Mouse (Mus musculus): Measurements from ENCODE around the gene Egflam. TPM values are rescaled to one million over a fixed set of nuclear protein-coding genes. Genes with fewer than 3 reads are reported as not detected.

The Egflam gene
- polyA plus RNA-seq, 1 experiment from 2014 or later: 21.3 TPM

DNA sequence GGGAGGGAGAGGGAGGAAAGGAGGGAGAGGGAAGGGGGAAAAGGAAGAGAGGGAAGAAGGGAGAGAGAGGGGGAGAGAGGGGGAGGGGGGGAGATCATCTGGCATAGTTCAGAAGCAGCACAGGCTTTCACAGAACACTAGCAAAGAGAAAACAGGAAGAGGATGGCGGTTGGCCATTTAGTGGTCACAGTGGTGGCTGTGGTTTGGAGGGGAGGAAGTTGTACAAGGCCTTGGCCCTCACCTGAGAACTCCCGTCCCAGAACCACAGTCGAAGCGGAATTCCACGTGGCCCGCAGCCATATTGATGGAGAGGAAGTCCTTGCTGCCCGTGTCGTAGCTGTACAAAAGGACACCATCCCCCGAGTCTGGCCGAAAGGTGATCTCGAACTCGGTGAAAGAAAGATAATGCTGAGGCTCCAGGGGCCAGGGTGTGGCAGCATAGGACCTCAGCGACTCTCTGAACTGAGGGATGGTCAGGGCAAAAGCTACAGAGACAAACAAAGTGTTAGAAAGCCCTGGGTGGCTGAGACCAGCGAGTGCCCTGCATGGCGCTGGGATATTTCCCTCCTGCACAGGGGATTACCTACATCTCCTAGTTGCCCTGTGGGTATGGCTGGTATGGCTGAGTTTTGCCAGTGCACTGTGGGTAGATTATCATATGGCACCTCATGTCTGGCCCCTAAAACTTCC is 155.9 kb downstream of the Egflam start:
- Histone ChIP-seq H3K4me3 (no peak overlapping the region), H3K27ac (no peak overlapping the region), H3K9ac (no peak overlapping the region), H3K27me3 (no peaks in the 10 kb centered on the region), H3K4me1 (no peaks in the 10 kb centered on the region), H3K9me3 (no peaks in the 10 kb centered on the region), H3K36me3 (no peaks in the 10 kb centered on the region), H3K4me2 (replicated peaks) (no peak overlapping the region)
- ATAC-seq (ENCODE audit: insufficient number of reproducible peaks, insufficient read depth, low FRiP score, low TSS enrichment): no peak
- 72% methylated on average over 15 of the region's 15 CpGs for WGBS

DNA sequence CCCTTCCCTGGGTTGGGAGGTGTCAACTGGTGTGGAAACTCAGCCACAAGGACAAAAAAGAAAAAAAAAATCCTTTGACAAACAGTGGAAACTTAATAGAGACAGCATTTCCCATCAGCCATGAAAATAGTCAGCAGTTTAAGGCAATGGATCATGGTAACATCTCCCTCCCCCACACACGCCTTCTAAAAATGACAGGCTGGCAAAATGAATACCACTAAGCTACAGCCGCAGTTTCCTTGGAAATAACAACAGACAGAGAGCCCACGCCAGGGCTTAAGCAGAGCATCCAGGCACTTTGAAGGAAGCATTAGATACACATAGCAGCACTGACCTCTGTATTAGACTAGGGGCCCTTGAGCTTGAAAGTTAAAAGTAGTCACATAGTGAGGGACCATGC is 157.2 kb downstream of the Egflam start:
- WGBS: 80% methylated on average over 3 of the region's 3 CpGs
- Histone ChIP-seq H3K27ac (no peak overlapping the region), H3K4me1 (no peaks in the 10 kb centered on the region), H3K9ac (no peak overlapping the region), H3K36me3 (no peaks in the 10 kb centered on the region), H3K27me3 (no peaks in the 10 kb centered on the region), H3K4me2 (replicated peaks) (no peak overlapping the region), H3K4me3 (no peak overlapping the region), H3K9me3 (no peaks in the 10 kb centered on the region)
- ATAC-seq (ENCODE audit: insufficient number of reproducible peaks, insufficient read depth, low FRiP score, low TSS enrichment): no peak

DNA sequence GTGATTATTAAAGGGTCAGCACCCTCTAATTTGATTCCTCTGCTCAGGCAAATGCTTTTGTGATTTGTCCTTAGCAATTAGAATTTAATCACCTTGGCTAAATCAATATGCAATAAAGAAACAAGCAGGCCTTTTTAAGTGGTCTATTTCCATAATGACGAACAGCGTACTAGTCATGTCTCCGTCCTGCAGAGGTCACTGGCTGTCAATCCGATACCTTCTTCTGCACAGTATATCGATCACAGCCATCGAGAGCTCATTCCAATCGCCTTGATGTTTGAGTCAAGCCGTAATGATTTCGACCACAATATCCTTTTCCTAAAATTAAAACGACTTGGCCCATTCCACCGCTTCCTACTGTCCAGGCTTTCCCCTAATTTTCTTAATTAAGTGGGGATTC is 158.3 kb downstream of the Egflam start:
- Histone ChIP-seq H3K4me3 (no peak overlapping the region), H3K9ac (no peak overlapping the region), H3K27ac (no peak overlapping the region), H3K36me3 (no peaks in the 10 kb centered on the region), H3K4me2 (replicated peaks) (no peak overlapping the region), H3K9me3 (no peaks in the 10 kb centered on the region), H3K4me1 (no peaks in the 10 kb centered on the region), H3K27me3 (no peaks in the 10 kb centered on the region)
- no peak for ATAC-seq (ENCODE audit: insufficient number of reproducible peaks, insufficient read depth, low FRiP score, low TSS enrichment)
- WGBS: 86% methylated on average over 11 of the region's 11 CpGs

DNA sequence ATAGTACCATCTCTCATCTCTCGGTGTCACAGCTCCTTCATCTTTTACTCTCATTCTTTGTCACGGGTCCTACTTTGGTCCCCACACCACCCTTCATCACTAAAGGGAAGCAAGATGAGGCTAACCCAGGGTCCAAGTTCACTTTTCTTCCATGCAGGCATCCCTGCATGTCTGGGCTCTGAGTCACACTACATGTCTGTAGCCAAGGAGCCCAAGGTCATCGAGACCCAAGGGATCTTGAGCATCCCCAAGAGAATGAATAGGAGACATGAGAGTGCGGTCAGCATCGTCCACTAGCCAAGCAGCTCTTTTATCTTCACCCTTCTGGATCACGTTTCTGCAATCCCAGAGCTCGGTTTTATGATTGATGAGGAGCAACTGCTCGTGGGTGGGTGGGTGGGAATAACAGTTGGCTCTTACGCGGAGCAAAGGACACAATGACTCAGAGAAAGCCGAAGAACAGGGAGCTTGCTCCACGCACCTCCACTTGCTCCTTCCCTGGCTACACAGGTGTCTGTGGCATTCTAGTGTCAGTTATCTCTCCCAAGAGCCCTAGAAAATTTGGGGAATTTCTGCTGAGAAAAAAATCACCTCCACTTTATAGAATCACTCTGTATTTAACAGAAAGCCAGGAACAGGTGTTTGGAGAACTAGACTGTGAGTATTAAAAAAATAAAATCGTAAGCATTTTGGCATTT is 164.7 kb downstream of the Egflam start:
- Histone ChIP-seq H3K36me3 (no peaks in the 10 kb centered on the region), H3K9me3 (no peaks in the 10 kb centered on the region), H3K4me2 (replicated peaks) (no peak overlapping the region), H3K27me3 (no peaks in the 10 kb centered on the region), H3K27ac (no peak overlapping the region), H3K4me3 (no peak overlapping the region), H3K4me1 (no peaks in the 10 kb centered on the region), H3K9ac (no peak overlapping the region)
- ATAC-seq (ENCODE audit: insufficient number of reproducible peaks, insufficient read depth, low FRiP score, low TSS enrichment): no peak
- 90% methylated on average over 13 of the region's 13 CpGs for WGBS

DNA sequence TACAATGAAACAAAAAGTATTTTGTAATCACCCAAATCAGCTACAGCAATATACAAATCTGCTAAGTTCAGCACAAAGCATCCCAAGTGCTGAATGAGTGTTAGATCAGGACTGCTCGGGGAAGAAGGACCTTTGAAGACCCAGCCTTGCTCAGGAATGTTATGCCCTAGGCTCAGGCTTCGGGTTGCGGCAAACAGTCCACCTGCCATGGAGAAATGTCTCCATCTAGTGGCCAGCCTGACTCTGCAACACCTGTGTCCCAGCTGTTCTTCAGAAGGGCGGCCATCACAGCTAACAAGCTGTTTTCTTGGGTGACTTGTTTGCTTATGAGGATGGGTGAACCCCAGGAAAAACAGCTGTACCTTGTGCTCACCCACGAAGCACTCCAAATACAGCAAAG is 172.0 kb downstream of the Egflam start:
- WGBS: 2% methylated on average over 5 of the region's 5 CpGs
- H3K9ac ChIP-seq: no peak overlapping the region
- ATAC-seq (ENCODE audit: insufficient number of reproducible peaks, insufficient read depth, low FRiP score, low TSS enrichment): peak; percentile 70
- no peaks in the 10 kb centered on the region for H3K9me3 ChIP-seq
- no peak overlapping the region for H3K4me2 ChIP-seq (replicated peaks)
- H3K27me3 ChIP-seq: no peaks in the 10 kb centered on the region
- H3K4me3 ChIP-seq: no peak overlapping the region
- peaks cover 16% of the 10 kb centered on the region for H3K4me1 ChIP-seq
- no peak overlapping the region for H3K27ac ChIP-seq
- no peaks in the 10 kb centered on the region for H3K36me3 ChIP-seq

DNA sequence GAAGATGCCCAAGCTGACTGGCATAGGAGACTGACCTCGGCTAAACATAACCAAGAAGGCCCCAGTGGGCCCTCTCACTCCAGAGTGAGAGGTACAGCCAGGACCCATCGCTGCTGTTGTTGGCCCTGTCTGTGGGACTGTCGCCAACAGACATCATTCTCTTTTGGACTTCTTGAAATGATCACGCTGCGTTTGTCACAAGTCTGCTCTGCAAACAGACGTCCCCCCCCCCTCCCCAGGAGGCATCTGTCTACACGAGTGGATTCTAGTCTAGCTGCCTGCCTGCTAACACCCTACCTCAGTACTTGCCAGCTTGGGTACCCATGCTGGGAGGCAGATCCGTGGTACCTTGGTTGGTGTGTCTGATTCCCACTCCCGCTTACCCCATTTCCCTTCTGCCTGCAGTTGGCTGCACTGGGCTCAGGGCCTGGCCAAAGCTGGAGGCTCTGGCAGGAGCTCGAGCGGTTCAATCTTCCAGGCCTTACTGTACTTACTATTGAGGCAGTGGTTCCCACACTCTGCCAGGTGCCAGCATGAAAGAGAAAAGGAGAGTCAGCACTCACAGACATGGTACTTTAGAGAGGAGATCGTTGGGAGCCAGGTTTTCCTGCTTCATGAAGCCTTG is 173.9 kb downstream of the Egflam start:
- Histone ChIP-seq H3K27me3 (no peaks in the 10 kb centered on the region), H3K27ac (no peak overlapping the region), H3K9ac (no peak overlapping the region), H3K4me2 (replicated peaks) (no peak overlapping the region), H3K9me3 (no peaks in the 10 kb centered on the region), H3K4me1 (peaks cover 16% of the 10 kb centered on the region), H3K36me3 (no peaks in the 10 kb centered on the region), H3K4me3 (no peak overlapping the region)
- WGBS: 82% methylated on average over 12 of the region's 12 CpGs
- no peak for ATAC-seq (ENCODE audit: insufficient number of reproducible peaks, insufficient read depth, low FRiP score, low TSS enrichment)

DNA sequence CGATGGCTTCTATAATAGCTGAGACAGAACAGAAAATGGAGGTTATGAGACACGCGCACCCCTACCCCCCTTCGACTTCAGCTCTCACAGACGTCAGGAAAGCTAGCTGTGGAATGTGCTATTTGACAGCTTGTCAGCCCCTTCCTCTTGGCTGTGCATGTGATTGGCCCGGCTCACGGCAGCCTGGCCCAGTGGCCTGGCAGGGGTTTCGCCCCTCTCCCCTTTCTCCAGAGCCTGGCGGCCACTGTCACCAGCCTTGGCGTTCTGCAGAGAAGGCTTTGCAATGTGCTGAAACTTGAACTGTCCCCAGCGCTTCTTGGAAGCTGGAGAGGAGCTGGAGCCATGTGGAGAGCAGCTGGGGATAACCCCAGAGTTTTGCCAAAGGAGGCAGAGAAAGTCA is 175.4 kb downstream of the Egflam start:
- H3K4me1 ChIP-seq: peaks cover 16% of the 10 kb centered on the region
- 0 out of 2 replicates have a peak overlapping the region, but pooled peaks have one; percentile 5 for H3K27ac ChIP-seq
- H3K9me3 ChIP-seq: no peaks in the 10 kb centered on the region
- H3K4me2 ChIP-seq (replicated peaks): peak overlapping the region; percentile 17
- H3K27me3 ChIP-seq: no peaks in the 10 kb centered on the region
- 25% methylated on average over 11 of the region's 11 CpGs for WGBS
- no peaks in the 10 kb centered on the region for H3K36me3 ChIP-seq
- 0 out of 2 replicates have a peak, but pooled peaks have one; percentile 23 for ATAC-seq (ENCODE audit: insufficient number of reproducible peaks, insufficient read depth, low FRiP score, low TSS enrichment)
- no peak overlapping the region for H3K4me3 ChIP-seq
- no peak overlapping the region for H3K9ac ChIP-seq

DNA sequence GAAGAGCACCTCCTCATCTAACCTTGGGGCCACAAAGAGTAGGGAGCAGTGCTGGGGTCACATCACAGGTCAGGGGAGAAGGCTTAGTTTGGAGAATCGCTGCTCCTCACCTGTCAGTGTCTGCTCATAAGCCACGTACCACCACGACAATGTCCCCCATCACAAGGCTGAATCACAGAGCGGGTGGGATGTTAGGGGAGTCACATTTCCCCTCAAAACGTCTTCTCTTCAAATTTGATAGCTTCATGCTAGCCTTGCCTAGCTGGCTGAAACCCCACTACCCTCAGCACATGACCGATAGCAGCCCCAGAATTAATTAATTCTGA is 181.0 kb downstream of the Egflam start:
- Histone ChIP-seq H3K27me3 (no peaks in the 10 kb centered on the region), H3K36me3 (no peaks in the 10 kb centered on the region), H3K4me1 (peaks cover 9% of the 10 kb centered on the region), H3K4me3 (no peak overlapping the region), H3K27ac (no peak overlapping the region), H3K9ac (no peak overlapping the region), H3K4me2 (replicated peaks) (no peak overlapping the region), H3K9me3 (no peaks in the 10 kb centered on the region)
- ATAC-seq (ENCODE audit: insufficient number of reproducible peaks, insufficient read depth, low FRiP score, low TSS enrichment): no peak
- 71% methylated on average over 6 of the region's 6 CpGs for WGBS

DNA sequence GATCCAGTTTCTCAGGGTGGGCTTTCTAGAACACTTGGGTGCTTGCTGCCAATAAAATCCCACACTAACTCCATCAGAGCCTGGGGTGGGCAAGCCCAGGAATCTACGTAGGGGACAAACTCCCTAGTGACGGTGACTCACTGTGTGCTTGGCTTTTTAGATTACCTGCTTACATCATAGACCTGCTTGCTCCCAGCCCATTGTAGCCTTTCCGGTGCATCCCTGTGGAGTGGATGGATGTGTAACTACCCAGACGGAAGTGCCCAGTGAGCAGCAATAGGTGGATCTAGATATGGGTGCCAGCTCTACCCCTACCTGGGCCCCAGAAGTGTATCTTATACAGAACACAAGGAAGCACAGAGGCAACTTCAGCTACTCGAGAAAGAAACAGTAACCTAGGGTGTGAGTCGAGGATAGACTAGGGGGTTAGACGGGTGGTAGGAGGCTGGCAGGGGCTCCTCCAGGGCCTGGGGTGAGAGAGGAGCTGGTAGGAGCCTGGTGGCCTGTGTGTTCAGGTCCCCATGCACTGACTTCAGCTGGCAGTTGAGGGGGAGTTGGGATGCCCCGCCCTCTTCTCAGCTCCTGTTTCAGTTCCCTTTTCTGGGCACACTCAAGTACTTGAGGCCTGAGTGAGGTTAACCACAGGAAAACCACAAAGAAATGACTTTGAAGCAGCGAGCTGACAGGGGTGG is 181.5 kb downstream of the Egflam start:
- no peak overlapping the region for H3K4me2 ChIP-seq (replicated peaks)
- H3K4me1 ChIP-seq: peaks cover 8% of the 10 kb centered on the region
- no peak overlapping the region for H3K4me3 ChIP-seq
- no peaks in the 10 kb centered on the region for H3K27me3 ChIP-seq
- H3K36me3 ChIP-seq: no peaks in the 10 kb centered on the region
- H3K27ac ChIP-seq: no peak overlapping the region
- no peak for ATAC-seq (ENCODE audit: insufficient number of reproducible peaks, insufficient read depth, low FRiP score, low TSS enrichment)
- WGBS: 76% methylated on average over 9 of the region's 9 CpGs
- no peaks in the 10 kb centered on the region for H3K9me3 ChIP-seq
- no peak overlapping the region for H3K9ac ChIP-seq

DNA sequence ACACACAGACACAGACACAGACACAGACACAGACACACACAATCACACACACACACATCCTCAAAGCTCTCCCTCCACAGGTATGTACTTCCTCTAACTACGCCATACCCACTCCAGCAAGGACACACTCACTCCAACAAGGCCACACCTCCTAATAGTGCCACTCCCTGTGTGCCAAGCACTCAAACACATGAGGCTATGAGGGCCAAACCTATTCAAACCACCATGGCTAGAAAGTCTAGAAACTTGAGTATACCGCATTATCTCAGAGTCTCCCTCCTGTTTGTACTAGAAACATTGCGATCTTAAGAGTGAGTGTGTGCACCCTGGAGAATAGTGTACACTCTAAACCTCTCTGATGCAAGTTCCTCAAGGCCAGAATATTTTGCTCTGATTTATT is 182.3 kb downstream of the Egflam start:
- H3K9ac ChIP-seq: no peak overlapping the region
- H3K36me3 ChIP-seq: no peaks in the 10 kb centered on the region
- H3K27me3 ChIP-seq: no peaks in the 10 kb centered on the region
- WGBS: 93% methylated on average over 3 of the region's 3 CpGs
- ATAC-seq (ENCODE audit: insufficient number of reproducible peaks, insufficient read depth, low FRiP score, low TSS enrichment): no peak
- no peak overlapping the region for H3K4me3 ChIP-seq
- no peaks in the 10 kb centered on the region for H3K9me3 ChIP-seq
- peaks cover 9% of the 10 kb centered on the region for H3K4me1 ChIP-seq
- H3K4me2 ChIP-seq (replicated peaks): no peak overlapping the region
- no peak overlapping the region for H3K27ac ChIP-seq

DNA sequence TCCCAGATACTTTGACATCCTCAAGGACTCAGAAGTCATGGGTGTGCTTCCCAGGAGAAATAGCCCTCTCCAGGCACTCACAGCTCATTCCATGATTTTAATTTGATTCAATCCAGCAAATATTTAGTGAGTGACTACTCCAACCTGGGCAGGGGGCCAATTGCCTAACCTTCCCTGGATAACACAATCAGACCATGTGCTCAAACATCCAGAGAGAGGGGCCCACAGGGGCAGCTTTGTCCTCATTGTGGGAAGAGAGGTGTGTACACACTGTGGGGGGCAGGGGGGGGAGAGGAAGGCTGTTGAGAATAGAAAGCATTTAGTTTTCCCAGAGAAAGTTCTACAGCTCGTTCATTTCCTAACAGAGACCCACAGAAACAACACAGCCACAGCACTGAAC is 184.5 kb downstream of the Egflam start:
- no peak overlapping the region for H3K9ac ChIP-seq
- peaks cover 9% of the 10 kb centered on the region for H3K4me1 ChIP-seq
- no peaks in the 10 kb centered on the region for H3K27me3 ChIP-seq
- no peak overlapping the region for H3K4me2 ChIP-seq (replicated peaks)
- H3K36me3 ChIP-seq: no peaks in the 10 kb centered on the region
- no peak for ATAC-seq (ENCODE audit: insufficient number of reproducible peaks, insufficient read depth, low FRiP score, low TSS enrichment)
- H3K4me3 ChIP-seq: no peak overlapping the region
- no peak overlapping the region for H3K27ac ChIP-seq
- no peaks in the 10 kb centered on the region for H3K9me3 ChIP-seq
- WGBS: 33% methylated on average over 1 of the region's 1 CpGs

DNA sequence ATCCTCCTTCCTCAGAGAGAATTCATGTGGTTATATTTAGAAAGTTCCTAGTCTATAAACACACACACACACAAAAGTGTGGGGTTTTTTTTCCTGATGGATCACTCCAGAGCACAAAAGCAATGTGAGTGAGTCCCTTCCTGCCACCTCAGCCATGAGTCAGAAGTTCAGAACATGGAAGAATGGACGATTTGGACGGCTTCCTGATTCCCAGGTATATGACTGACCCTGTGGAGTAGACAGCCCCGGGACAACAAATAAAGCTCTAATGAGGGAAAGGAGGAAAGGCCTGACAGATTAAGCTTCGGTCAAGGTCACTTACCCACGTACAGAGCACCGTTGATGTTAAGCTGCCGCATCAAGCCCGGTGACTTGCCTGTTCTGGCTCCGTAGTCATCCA is 190.0 kb downstream of the Egflam start:
- 84% methylated on average over 9 of the region's 9 CpGs for WGBS
- no peak overlapping the region for H3K27ac ChIP-seq
- H3K4me3 ChIP-seq: no peak overlapping the region
- no peaks in the 10 kb centered on the region for H3K36me3 ChIP-seq
- H3K9me3 ChIP-seq: no peaks in the 10 kb centered on the region
- peaks cover 29% of the 10 kb centered on the region for H3K4me1 ChIP-seq
- no peaks in the 10 kb centered on the region for H3K27me3 ChIP-seq
- no peak overlapping the region for H3K9ac ChIP-seq
- no peak overlapping the region for H3K4me2 ChIP-seq (replicated peaks)
- ATAC-seq (ENCODE audit: insufficient number of reproducible peaks, insufficient read depth, low FRiP score, low TSS enrichment): no peak
